Mouse (Mus musculus) lung, adult 2 months (tissue): Measurements from ENCODE around the gene Ccl6.

Source experiments
- CTCF ChIP-seq: fragments of 200-500 bp; IDR thresholded peaks from 2 replicates; pipeline ENCODE4 v1.5.1; 2011; ENCODE audit warnings: mild to moderate bottlenecking, low read length, control low read depth; ENCODE audit not compliant: insufficient read depth
- POLR2A ChIP-seq: fragments of 200-500 bp; IDR thresholded peaks from 2 replicates; pipeline ENCODE4 v1.6.1; 2011; ENCODE audit warnings: low read depth, mild to moderate bottlenecking, control low read depth, low read length, borderline replicate concordance; ENCODE audit errors: extremely low read depth

GRCm38 (mm10) chr11:83568786-83569185 lies 24.1 kb downstream of the Ccl6 start:
- TF ChIP-seq POLR2A (no peak), CTCF (no peak)
